Mouse (Mus musculus) subcutaneous adipose tissue, adult 2 months (tissue): ENCODE measurements around the gene Cd59b. TPM values are rescaled to one million over a fixed set of nuclear protein-coding genes. Genes with fewer than 3 reads are reported as not detected.

Experiments used
- polyA plus RNA-seq: library from polyadenylated mRNA; depleted of rRNA; stranded (reverse); fragments of >200 nt; gene quantifications from 2 replicates; pipeline ENCODE4 v1.2.3, GENCODE M21; 2012; ENCODE audit warnings: low replicate concordance; rRNA removed

Cd59b gene
- polyA plus RNA-seq: 12.3 and 22.3 TPM in 2 replicates

DNA sequence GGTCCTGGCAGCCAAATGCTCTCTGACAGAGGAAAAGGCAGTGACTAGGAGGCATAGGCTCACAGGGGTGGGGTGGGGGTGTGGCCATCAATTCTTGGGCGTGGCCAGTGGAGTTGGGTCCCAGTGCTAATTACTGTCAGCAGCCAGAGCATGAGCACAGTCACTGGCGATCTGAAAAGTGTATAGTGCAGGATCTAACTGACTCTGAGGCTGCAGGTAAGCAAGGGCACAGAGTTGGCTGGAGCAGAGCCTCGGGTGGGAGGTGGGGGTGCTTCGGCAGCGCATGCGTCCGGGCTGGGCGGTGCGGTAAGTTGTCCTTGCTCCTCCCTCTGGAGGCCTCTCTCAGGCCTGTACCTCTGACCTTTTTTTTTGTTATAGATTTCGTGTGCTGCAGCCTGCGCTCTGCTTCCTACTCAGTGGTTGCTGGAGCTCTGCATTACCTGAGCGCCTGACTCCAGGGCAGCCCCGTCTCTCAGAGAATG is at the start of gene Cd59b:
TSS of gene Cd59b (plus strand) at position 146 of the 482 bp plus-strand sequence.

DNA sequence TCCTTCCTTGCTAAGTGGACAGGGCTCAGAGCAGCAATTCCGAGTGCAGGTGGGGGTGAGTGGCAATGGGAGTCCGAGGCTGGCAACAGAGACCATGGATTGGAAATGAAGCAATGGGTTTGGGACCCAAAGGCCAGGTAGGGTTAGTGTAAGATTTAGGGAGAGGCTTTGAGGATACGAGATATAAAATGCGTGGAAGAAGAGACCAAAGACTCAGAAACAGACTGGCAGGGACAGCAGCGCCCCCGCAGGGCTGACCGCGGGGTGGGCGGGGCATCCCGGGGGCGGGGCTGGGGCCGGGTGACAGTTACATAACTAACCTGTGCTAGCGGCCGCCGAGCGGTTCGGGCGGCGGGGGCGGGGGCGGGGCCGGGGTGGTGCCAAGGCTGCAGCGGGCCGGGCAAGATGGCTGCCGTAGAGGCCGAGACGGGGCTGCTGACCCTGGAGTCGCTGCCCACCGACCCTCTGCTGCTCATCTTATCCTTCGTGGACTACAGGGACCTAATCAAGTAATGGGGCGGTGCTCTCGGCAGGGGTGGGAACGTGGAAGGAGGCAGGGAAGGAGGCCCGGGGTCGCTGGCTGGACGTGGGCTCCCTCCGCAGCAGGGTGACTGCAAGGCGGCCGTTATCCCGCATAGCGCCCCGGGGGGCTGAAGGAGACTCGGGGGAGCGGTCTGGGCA is 42.1 kb upstream of the Cd59b start, which contains the start of gene Fbxo3:
TSS of gene Fbxo3 (plus strand) at position 264 of the 681 bp plus-strand sequence.

DNA sequence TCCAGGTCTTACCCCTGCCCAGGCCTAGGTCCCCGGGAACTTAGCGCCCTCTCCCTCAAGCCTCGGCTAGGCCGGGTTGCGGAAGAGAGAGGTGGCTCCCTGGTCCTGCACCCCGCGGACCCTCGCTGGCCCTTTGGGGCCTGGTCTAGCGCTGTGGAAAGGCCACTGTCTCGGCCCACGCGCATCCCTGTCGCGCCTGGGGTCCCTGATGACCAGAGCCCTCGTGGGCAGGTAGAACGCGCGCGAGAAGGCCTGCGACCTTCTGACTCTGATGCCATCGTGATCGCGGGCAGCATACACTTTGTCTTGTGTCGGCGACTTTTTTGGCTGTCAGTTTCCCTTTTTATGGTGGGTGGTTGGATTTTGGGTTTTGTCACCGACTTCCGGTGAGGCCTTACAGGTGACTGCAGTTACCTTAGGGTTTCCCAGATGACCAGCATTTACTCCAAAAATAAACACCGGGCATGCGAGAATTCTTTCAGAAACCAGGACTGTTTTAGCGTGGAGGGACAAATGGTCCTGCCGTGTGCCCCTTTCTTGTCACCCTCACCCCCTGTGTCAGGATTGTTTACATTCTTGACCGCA is 41.4 kb upstream of the Cd59b start, which contains the start of gene 4931422A03Rik:
TSS of gene 4931422A03Rik (minus strand) at position 223 of the 585 bp plus-strand sequence.

DNA sequence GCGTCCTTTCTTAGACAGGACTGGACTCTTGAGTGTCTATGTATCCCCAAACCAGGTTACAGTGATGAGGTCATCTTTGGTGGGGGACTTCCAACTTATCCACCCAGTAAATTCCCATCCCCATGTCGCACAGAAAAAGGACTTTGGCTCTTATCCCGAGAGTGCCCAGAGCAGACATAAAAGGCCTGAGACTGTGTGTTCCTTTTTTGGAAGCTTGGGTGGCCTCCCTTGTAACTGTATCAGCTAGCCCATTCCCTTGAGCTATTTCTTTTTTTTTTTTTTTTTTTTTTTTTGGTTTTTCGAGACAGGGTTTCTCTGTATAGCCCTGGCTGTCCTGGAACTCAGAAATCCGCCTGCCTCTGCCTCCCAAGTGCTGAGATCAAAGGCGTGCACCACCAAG is 4.1 kb upstream of the Cd59b start, which contains the start of gene Gm10912:
TSS of gene Gm10912 (plus strand) at position 301 of the 400 bp plus-strand sequence.

DNA sequence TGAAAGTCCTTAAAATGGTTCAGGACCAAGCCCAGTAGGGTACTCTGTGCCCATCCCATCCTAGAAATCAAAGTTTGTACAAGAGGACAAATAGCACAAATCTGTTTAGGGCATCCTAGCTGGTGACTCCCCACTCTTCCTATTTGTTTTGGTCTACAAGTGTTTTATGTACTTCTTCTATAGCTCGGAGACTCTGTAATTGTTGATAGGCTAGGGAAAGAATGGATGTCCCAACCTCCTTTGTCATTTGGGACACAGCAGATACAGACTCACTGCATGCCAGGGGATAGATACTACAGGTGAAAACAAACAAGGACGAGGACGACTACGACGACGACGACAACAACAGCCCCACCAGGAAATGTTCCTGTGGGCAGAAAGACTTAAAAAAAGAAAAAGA is 1.2 kb upstream of the Cd59b start, which contains the start of gene Gm10799:
TSS of gene Gm10799 (minus strand) at position 101 of the 400 bp plus-strand sequence.

DNA sequence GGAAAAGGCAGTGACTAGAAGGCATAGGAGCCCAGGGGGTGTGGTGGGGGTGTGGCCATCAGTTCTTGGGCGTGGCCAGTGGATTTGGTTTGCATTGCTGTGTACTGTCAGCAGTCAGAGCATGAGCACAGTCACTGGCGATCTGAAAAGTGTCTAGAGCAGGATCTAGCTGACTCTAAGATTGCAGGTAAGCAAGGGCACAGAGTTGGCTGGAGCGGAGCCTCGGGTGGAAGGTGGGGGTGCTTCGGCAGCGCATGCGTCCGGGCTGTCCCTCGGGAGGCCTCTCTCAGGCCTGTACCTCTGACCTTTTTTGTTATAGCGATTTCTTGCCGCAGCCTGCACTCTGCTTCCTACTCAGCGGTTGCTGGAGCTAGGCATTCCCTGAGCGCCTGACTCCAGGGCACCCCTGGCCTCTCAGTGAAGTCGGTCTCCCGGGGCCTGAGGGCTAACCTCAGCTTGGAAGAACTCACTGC is 26.1 kb downstream of the Cd59b start, which contains the start of gene Cd59a:
TSS of gene Cd59a (plus strand) at position 61 of the 473 bp plus-strand sequence.

DNA sequence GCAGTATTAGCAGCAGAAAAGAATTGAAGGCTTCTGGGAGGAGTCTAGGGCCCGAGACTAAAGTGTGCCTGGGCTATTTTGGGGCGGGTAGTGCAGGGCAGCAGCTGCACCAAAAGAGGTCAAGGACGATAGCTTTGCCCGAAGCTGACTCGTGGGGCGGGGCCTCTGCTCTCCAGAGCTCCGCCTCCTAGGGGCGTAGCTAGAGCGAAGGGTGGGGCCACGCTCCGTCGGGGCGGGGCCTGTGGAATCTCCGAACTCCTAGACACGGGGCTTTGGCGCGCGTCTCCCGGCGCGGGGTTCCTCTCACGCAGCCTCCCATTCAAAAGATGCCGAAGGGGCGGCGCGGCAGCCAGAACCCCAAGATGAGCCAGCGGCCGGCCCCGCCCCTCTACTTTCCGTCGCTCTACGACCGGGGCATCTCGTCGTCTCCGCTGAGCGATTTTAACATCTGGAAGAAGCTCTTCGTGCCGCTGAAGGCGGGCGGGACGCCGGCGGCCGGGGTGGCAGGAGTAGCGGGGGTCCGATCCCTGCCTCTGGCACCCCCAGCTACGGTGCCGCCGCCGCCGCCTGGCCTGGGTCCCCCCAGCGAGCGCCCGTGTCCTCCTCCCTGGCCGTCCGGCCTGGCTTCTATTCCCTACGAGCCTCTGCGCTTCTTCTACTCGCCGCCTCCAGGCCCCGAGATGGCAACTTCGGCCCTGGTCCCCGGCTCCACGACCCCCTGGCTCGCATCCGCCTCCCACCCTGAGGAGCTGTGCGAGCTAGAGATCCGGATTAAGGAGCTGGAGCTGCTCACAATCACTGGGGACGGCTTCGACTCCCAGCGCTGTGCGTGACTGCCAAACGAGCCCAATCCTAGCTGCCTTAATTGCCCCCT is 53.1 kb downstream of the Cd59b start, which contains the start of gene A930018P22Rik:
TSS of gene A930018P22Rik (plus strand) at position 265 of the 874 bp plus-strand sequence.

Other genes starting within 250 kb of the Cd59b start
- 25.8 and 28.9 TPM in 2 replicates for gene Lmo2, start 111.9 kb upstream of the Cd59b start, polyA plus RNA-seq
- 25.4 and 29.3 TPM in 2 replicates for gene Fbxo3, start 42.1 kb upstream of the Cd59b start, polyA plus RNA-seq
- not detected in 2 replicates for gene 4931422A03Rik, start 41.5 kb upstream of the Cd59b start, polyA plus RNA-seq
- gene Gm10912, start 4.0 kb upstream of the Cd59b start, polyA plus RNA-seq: not detected in 2 replicates
- gene Gm10799, start 1.3 kb upstream of the Cd59b start, polyA plus RNA-seq: not detected in 2 replicates
- gene Cd59a, start 26.0 kb downstream of the Cd59b start, polyA plus RNA-seq: 28.1 and 169 TPM in 2 replicates
- 0.32 and 1.2 TPM in 2 replicates for gene A930018P22Rik, start 52.9 kb downstream of the Cd59b start, polyA plus RNA-seq